Mouse (Mus musculus) cortical plate, adult 2 months (tissue): ENCODE results near the gene Phf7. TPM values are rescaled to one million over a fixed set of nuclear protein-coding genes. Genes with fewer than 3 reads are reported as not detected.
A peak's percentile ranks its signal among the peaks of the same experiment; 100 is the strongest.

Experiments
- H3K27ac ChIP-seq: fragments of 200-500 bp; 2 replicates; pipeline ENCODE4 v1.5.1; 2012; ENCODE audit warnings: low read length, control low read depth, inconsistent platforms; ENCODE audit not compliant: insufficient read depth
- H3K4me1 ChIP-seq: fragments of 200-500 bp; 2 replicates; pipeline ENCODE4 v1.6.1; 2011; ENCODE audit warnings: low read length; ENCODE audit not compliant: control insufficient read depth, insufficient read depth
- H3K4me3 ChIP-seq: fragments of 200-500 bp; 2 replicates; pipeline ENCODE4 v1.5.1; 2011; ENCODE audit warnings: mild to moderate bottlenecking, low read length, control low read depth; ENCODE audit not compliant: insufficient read depth
- CTCF ChIP-seq: fragments of 200-500 bp; IDR thresholded peaks from 2 replicates; pipeline ENCODE4 v1.5.1; 2011; ENCODE audit warnings: mild to moderate bottlenecking, control low read depth, low read length; ENCODE audit not compliant: insufficient read depth; ENCODE audit errors: extremely low read depth
- POLR2A ChIP-seq: fragments of 200-500 bp; IDR thresholded peaks from 2 replicates; pipeline ENCODE4 v1.6.1; 2011; ENCODE audit warnings: mild to moderate bottlenecking, low read length, control low read depth; ENCODE audit not compliant: insufficient read depth; ENCODE audit errors: extremely low read depth
- polyA plus RNA-seq: library from polyadenylated mRNA; depleted of rRNA; stranded (reverse); fragments of >200 nt; gene quantifications from 2 replicates; pipeline ENCODE4 v1.2.3, GENCODE M21; 2012

The Phf7 gene
- polyA plus RNA-seq, 1 experiment: 5.3 TPM

DNA sequence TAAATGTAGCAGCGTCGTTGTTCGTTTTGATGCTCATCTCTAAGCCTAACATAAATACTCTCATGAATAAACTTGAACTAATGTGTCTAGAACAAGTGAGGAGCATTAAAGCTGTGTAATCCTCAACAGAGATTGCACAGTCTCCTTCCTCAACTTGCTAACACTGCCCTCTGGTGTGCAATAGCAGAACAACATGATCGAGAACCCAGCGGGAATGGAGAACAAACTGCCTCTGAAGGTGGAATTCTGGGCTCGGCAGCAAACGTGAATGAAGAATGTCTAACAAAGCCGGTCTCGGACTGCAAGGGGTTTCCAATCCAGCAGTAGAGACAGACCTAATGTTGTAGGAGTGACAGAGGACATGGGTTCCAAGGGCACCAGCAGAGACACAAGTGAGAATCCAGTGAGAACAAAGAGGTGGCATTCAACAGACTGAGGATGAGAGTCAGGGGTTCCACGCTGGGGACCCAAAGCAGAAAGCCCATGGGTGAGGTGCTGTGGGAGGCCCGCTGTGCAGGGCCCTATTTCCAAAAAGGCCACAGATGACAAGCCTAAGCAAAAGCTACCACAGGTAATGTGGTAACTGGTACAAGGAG is 17.0 kb downstream of the Phf7 start:
- Histone ChIP-seq H3K27ac (no peak overlapping the region), H3K4me3 (no peak overlapping the region), H3K4me1 (no peaks in the 10 kb centered on the region)
- TF ChIP-seq POLR2A (no peak), CTCF (peak; percentile 89)

DNA sequence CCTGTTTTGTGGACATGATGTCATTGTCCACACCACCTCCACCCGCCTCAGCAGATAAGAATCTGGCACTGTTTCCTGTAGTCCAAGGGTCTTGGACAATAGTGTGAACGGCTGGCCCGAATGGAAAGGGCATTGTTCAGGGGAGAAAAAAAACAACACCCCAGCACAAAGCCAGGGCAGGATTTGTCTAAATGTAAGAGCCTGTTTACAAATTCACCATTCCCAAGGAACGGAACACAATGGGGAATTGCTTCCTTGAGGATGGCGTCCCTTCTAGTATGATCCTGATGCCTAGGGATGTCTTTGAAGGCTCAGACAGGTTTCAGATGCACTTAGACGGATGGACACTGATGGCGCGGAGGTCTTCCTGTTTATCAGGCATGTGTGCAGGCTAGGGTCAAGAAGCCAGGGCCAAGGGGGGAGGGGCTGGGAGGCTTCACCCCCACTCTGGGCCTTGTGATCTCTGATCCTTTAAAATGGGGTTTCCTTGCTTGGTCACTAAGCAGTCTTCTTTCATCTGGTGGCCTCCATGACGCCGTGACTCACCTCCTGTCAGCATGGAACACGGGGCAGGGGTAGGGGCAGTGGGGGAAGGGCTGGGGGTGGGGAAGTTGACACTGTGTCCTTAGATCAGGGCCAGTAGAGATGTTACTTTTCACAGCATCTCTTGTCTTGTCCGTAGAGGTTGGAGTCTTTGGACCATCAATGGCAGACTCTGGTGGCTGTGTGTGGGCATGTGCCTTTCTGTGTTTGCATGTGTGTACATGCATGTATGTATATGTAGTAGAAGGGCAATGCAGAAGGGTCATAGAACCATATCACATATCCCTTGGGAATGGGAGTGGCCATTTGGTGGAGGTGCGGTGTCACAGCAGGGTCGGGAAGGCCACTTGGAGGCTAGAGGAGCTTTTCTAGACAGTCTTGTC is 17.8 kb downstream of the Phf7 start:
- Histone ChIP-seq H3K4me1 (no peaks in the 10 kb centered on the region), H3K4me3 (no peak overlapping the region), H3K27ac (no peak overlapping the region)
- no peak for TF ChIP-seq CTCF
- no peak for TF ChIP-seq POLR2A

DNA sequence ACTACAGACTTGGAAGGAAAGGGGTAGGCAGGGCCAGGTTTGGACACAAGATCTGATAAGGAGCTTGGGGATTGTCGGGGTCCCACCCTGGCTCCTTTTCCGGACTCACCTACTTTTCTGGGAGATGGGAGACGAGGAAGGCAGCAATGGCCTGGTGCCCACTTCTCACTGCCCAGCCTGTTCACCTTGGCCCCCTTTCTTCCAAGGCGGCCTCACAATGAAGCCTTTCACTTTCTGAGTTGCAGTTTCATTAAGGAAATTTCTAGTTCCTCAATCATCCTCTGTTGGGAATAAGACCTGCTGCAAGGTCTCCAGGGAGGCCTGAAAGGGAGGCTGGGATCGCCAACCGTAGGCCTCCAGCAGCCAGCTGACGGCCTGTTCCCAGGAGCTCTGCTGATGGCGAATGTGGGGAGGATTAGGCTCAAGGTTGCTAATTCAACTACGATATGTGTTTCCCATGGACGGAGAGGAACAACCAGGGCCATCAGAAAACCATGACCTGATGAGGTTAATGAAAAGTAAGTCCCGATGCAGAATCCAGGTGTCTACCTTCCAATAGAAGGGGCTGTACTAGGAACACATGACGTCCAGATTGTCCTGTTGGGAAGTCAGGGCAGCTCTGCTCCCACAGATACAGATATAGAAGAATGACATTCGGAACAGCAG is 18.6 kb downstream of the Phf7 start:
- TF ChIP-seq CTCF: no peak
- no peak for TF ChIP-seq POLR2A
- Histone ChIP-seq H3K4me1 (no peaks in the 10 kb centered on the region), H3K4me3 (no peak overlapping the region), H3K27ac (0 out of 2 replicates have a peak overlapping the region, but pooled peaks have one; percentile 44)

DNA sequence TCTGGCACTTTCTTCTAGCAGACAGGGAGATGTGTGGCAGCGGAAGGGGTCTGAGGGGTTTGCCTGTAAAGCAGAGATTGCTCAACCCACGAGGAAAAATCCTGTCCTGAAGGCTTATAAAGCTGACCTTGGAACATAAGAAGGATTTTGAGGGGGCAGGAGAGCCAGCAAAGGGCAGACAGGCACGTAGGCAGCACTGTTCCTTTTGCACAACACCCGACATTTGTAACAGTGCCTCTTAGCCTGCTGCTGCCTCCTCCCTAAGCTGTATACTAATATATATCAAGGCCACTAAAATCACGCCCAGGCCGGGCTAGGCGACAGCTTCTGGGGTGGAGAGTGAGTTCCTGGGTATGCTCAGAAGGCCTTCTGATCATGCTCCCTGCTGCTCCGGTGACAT is 20.7 kb downstream of the Phf7 start:
- TF ChIP-seq CTCF (no peak), POLR2A (no peak)
- Histone ChIP-seq H3K27ac (no peak overlapping the region), H3K4me1 (no peaks in the 10 kb centered on the region), H3K4me3 (no peak overlapping the region)

DNA sequence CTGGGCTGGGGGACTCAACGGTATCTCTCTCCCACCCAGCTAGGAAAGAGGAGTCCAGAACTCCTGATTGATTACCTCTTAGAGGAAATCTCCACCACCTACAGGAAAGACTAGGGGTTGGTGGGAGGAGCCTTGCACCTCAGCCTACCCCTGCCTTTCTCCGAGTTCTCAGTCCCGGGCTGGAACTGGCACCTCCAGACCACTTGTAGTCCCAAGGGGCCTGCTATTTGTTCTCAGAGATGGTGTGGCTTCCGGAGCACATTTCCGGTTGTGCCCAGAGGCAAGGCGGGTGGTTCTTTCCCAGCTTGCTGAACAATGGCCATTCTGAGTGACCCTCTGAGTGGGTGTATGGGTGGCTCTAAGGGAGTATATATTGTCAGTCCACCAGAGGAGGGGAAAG is 22.9 kb downstream of the Phf7 start:
- H3K4me3 ChIP-seq: no peak overlapping the region
- TF ChIP-seq CTCF (no peak), POLR2A (no peak)
- no peaks in the 10 kb centered on the region for H3K4me1 ChIP-seq
- 0 out of 2 replicates have a peak overlapping the region, but pooled peaks have one; percentile 33 for H3K27ac ChIP-seq

DNA sequence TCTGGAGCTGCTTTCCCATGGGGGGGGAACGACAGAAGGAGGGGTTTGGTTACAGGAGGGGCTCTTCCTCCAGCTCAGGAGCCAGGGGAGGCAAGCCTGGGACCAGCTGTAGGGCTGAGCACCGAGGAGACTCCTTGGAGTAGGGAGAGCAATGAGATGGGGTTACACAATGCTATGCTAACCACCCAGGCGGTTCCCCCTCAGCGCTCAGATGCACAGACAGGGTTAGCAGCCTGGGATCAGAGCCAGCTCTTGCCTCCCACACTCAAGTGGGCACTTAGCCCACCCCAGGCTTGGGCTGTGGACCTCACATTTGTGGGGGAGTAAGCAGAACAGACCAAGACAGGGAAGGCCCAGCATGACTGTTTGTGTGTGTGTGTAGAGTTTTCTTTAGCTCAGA is 24.1 kb downstream of the Phf7 start:
- Histone ChIP-seq H3K4me3 (no peak overlapping the region), H3K27ac (no peak overlapping the region), H3K4me1 (no peaks in the 10 kb centered on the region)
- TF ChIP-seq CTCF (no peak), POLR2A (no peak)

DNA sequence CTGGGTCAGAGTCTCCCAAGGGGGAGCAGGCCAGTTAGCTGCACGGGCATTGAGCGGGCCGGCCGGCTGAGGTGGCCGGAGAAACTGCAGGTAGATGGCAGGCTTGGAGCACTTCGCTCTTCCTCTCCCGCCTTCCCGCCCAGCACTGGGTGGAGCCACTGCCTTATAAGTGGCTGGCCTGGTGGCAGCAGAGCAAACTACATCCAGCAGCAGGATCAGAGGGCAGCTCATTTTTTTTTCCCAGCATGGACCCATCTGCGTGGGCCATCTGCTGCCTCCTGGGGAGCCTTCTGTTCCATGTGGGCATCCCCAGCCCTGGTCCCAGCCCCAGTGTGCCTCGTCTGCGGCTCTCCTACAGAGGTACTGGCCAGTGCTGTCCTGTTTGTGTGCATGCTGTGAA is 33.5 kb downstream of the Phf7 start, which contains the start of gene Sema3g:
Gene Sema3g (plus strand): TSS at position 195 of the 400 bp plus-strand sequence.
- 0 out of 2 replicates have a peak, but pooled peaks have one; percentile 14 for TF ChIP-seq CTCF
- no peak for TF ChIP-seq POLR2A
- H3K4me1 ChIP-seq: no peaks in the 10 kb centered on the region
- H3K27ac ChIP-seq: no peak within 1 kb of the TSS
- no peak within 1 kb of the TSS for H3K4me3 ChIP-seq

DNA sequence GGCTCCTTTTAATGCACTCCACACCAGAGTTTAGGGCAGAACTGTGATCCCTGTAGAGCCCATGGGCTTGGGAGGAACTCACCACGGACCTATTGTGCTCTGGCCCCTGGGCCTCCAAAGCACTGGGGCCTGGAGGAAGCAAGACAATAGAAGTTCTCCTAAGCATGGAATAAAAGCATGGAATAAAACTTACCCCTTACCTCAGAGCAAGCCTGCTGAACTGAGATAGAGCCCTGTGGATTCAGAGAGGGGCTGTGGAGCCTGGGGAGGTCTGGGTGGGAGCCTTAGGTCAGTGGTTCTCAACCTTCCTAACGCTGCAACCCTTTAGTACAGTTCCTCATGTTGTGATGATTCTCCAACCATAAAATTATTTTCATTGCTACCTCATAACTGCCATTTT is 34.3 kb downstream of the Phf7 start, which contains the start of gene Nisch:
Gene Nisch (minus strand): TSS at position 101 of the 400 bp plus-strand sequence.
- H3K27ac ChIP-seq: no peak within 1 kb of the TSS
- no peak for TF ChIP-seq POLR2A
- no peak for TF ChIP-seq CTCF
- no peaks in the 10 kb centered on the region for H3K4me1 ChIP-seq
- no peak within 1 kb of the TSS for H3K4me3 ChIP-seq

DNA sequence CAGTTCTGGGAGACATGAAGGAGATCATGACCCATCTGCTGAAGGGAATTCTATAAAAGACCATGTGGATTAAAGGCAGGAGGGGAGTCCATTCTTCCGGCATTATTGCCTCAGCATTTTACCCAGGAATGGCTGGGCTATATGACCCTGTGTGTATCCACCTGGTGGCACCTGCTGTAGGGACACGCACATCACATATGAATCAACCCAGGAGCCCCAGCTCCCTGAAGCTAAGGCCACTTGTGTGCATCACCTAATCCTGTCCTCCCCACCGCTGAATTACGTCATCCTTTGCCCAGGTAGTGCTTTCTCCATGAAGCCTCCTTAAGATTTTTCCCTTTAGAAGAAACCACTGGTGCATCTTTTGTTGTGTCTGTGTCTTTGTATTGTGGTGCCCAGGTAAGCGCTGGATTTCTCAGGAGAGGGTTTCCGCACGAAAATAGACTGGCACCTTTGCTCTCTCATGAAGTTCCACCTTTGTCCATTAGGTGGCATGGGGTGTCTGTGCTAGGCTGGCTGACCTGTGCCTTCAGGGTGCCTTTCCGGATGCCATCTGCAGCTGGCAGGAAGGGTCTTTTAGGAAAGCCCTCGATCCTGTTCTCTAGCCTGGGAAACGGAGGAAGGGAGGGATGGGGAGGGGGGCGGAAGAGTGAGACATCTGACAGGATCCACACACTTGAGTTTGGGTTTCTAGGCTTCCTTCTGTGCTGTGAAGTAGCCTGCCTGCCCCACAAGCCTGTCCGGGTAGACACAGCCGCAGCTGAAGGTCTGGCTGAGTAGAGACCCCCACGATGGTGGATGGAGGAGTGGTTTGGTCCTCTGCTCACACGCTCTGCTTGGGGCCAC is 35.7 kb downstream of the Phf7 start:
- Histone ChIP-seq H3K27ac (no peak overlapping the region), H3K4me3 (no peak overlapping the region), H3K4me1 (no peaks in the 10 kb centered on the region)
- TF ChIP-seq POLR2A (no peak), CTCF (peak; percentile 90)
